Mouse (Mus musculus): ENCODE measurements around the gene Ntn1.

Ntn1 gene

GRCm38 (mm10) chr11:68220733-68221132, 179.9 kb downstream of the Ntn1 start:
- in situ Hi-C loops (cut with MboI; ENCODE audit: low sequenced_read_pairs): no loop called here

GRCm38 (mm10) chr11:68216041-68216440, 184.6 kb downstream of the Ntn1 start:
- in situ Hi-C loops (cut with MboI; ENCODE audit: low sequenced_read_pairs): no loop called here

GRCm38 (mm10) chr11:68215206-68215912, 185.3 kb downstream of the Ntn1 start:
- in situ Hi-C loops (cut with MboI; ENCODE audit: low sequenced_read_pairs): no loop called here

- in situ Hi-C loops (cut with MboI; ENCODE audit: low sequenced_read_pairs): no loop called here
Observed at GRCm38 (mm10) chr11:68214496-68215205, 186.0 kb downstream of the Ntn1 start.

- in situ Hi-C loops (cut with MboI; ENCODE audit: low sequenced_read_pairs): no loop called here
Observed at GRCm38 (mm10) chr11:68213896-68214295, 186.7 kb downstream of the Ntn1 start.

- in situ Hi-C loops (cut with MboI; ENCODE audit: low sequenced_read_pairs): no loop called here
Observed at GRCm38 (mm10) chr11:68211924-68212578, 188.6 kb downstream of the Ntn1 start.

- in situ Hi-C loops (cut with MboI; ENCODE audit: low sequenced_read_pairs): no loop called here
Observed at GRCm38 (mm10) chr11:68210714-68211113, 189.9 kb downstream of the Ntn1 start.

GRCm38 (mm10) chr11:68209506-68209905, 191.1 kb downstream of the Ntn1 start:
- in situ Hi-C loops (cut with MboI; ENCODE audit: low sequenced_read_pairs): no loop called here

GRCm38 (mm10) chr11:68208582-68208981, 192.0 kb downstream of the Ntn1 start:
- in situ Hi-C loops (cut with MboI; ENCODE audit: low sequenced_read_pairs): no loop called here

GRCm38 (mm10) chr11:68208023-68208422, 192.6 kb downstream of the Ntn1 start:
- in situ Hi-C loops (cut with MboI; ENCODE audit: low sequenced_read_pairs): no loop called here

GRCm38 (mm10) chr11:68205572-68206229, 194.9 kb downstream of the Ntn1 start:
- in situ Hi-C loops (cut with MboI; ENCODE audit: low sequenced_read_pairs): no loop called here

GRCm38 (mm10) chr11:68204407-68204806, 196.2 kb downstream of the Ntn1 start:
- in situ Hi-C loops (cut with MboI; ENCODE audit: low sequenced_read_pairs): no loop called here

- in situ Hi-C loops (cut with MboI; ENCODE audit: low sequenced_read_pairs): no loop called here
Observed at GRCm38 (mm10) chr11:68203658-68204315, 196.8 kb downstream of the Ntn1 start.

- in situ Hi-C loops (cut with MboI; ENCODE audit: low sequenced_read_pairs): no loop called here
Observed at GRCm38 (mm10) chr11:68202561-68202960, 198.1 kb downstream of the Ntn1 start.

GRCm38 (mm10) chr11:68201811-68202459, 198.7 kb downstream of the Ntn1 start:
- in situ Hi-C loops (cut with MboI; ENCODE audit: low sequenced_read_pairs): no loop called here

- in situ Hi-C loops (cut with MboI; ENCODE audit: low sequenced_read_pairs): no loop called here
Observed at GRCm38 (mm10) chr11:68201063-68201462, 199.6 kb downstream of the Ntn1 start.

GRCm38 (mm10) chr11:68200500-68200899, 200.1 kb downstream of the Ntn1 start:
- in situ Hi-C loops (cut with MboI; ENCODE audit: low sequenced_read_pairs): no loop called here

- in situ Hi-C loops (cut with MboI; ENCODE audit: low sequenced_read_pairs): no loop called here
Observed at GRCm38 (mm10) chr11:68199801-68200423, 200.7 kb downstream of the Ntn1 start.

GRCm38 (mm10) chr11:68199103-68199502, 201.5 kb downstream of the Ntn1 start:
- in situ Hi-C loops (cut with MboI; ENCODE audit: low sequenced_read_pairs): no loop called here

GRCm38 (mm10) chr11:68198696-68199095, 201.9 kb downstream of the Ntn1 start:
- in situ Hi-C loops (cut with MboI; ENCODE audit: low sequenced_read_pairs): no loop called here

All from CH12F3 (cell line).